Mouse (Mus musculus): ENCODE measurements around the gene Rinl.

DNA sequence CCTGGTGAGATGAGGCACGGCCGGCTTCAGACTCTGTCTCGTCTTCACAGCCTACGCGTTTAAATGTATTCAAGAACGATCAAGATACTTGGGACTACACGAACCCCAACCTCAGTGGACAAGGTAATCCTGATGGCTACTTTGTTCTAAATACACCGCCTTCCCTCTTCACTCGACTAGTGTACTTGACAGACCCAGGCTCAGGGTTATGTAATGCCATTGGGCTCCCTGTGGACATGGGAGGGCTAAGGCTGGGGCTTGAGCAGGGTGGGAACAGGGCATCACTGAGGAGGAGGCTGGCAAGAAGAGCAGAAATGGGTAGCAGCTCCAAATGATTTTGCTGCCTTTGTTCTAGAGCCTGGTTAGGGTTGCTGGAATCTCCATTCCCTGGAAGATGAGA is 26.5 kb downstream of the Rinl start:
- no peak for TF ChIP-seq POLR2A (IDR thresholded peaks at IDR 0.05; ENCODE audit: borderline replicate concordance, extremely low read depth, insufficient read depth, insufficient read length, poor library complexity, severe bottlenecking)
- TF ChIP-seq CTCF (IDR thresholded peaks at IDR 0.05; ENCODE audit: borderline replicate concordance, extremely low read depth, insufficient read depth, insufficient read length): no peak
